Mouse (Mus musculus) liver, embryonic 18 days (tissue): ENCODE results near the gene Pcna. TPM values are rescaled to one million over a fixed set of nuclear protein-coding genes. Genes with fewer than 3 reads are reported as not detected.

Experiments
- polyA plus RNA-seq: library from polyadenylated mRNA; depleted of rRNA; stranded (reverse); fragments of >200 nt; gene quantifications from 2 replicates; pipeline ENCODE4 v1.2.3, GENCODE M21; 2012; rRNA removed

Gene Pcna
- polyA plus RNA-seq = 168 and 187 TPM in 2 replicates

GRCm38 (mm10) chr2:132252542-132253528 lies at the start of gene Pcna:
TSS of gene Pcna (minus strand) at chr2:132253314.

GRCm38 (mm10) chr2:132262879-132263398 lies 9.8 kb upstream of the Pcna start, which contains the start of gene Cds2:
TSS of gene Cds2 (plus strand) at chr2:132263148.

GRCm38 (mm10) chr2:132247539-132248313 lies 5.4 kb downstream of the Pcna start, which contains the start of gene Tmem230:
TSS of gene Tmem230 (minus strand) at chr2:132247807.

Other genes with a start within 250 kb of the Pcna start
- gene Rassf2, start 223.1 kb downstream of the Pcna start, polyA plus RNA-seq = 2.8 and 3.3 TPM in 2 replicates
- gene Slc23a2, start 108.2 kb downstream of the Pcna start, polyA plus RNA-seq = 4.0 and 4.1 TPM in 2 replicates
- gene Tmem230, start 5.5 kb downstream of the Pcna start, polyA plus RNA-seq = 15.5 and 17.4 TPM in 2 replicates
- 5.6 and 6.6 TPM in 2 replicates for gene Cds2, start 9.8 kb upstream of the Pcna start, polyA plus RNA-seq
- gene Prokr2, start 132.1 kb upstream of the Pcna start, polyA plus RNA-seq = 0.02 TPM in 2 replicates